Mouse (Mus musculus) liver, postnatal 0 days (tissue): ENCODE measurements around the gene Lipi. TPM values are rescaled to one million over a fixed set of nuclear protein-coding genes. Genes with fewer than 3 reads are reported as not detected.

Experiments
- ATAC-seq: fragments of 200-750 bp; cut with Nextera tagmentation; 2 replicates; pipeline ENCODE4 v1.8.0; 2017; ENCODE audit warnings: mild to moderate bottlenecking, moderate library complexity
- DNase-seq: peaks from one replicate; pipeline ENCODE4 v3.0.0-alpha.2; 2016
- H3K27ac ChIP-seq: fragments of 300-500 bp; sonication (generic); 2 replicates; pipeline ENCODE4 v1.5.1; 2014; ENCODE audit warnings: antibody characterized with exemption, moderate library complexity, mild to moderate bottlenecking, low read depth
- H3K27me3 ChIP-seq: fragments of 300-500 bp; sonication (generic); 2 replicates; pipeline ENCODE4 v1.6.1; 2014; ENCODE audit warnings: low read length, control low read depth, mixed read lengths; ENCODE audit not compliant: insufficient read depth
- H3K36me3 ChIP-seq: fragments of 300-500 bp; sonication (generic); replicated peaks from 2 replicates; pipeline ENCODE4 v1.6.1; 2014; ENCODE audit warnings: mild to moderate bottlenecking, control low read depth, low read length, moderate library complexity, mixed read lengths; ENCODE audit not compliant: insufficient read depth
- H3K4me1 ChIP-seq: fragments of 300-500 bp; sonication (generic); 2 replicates; pipeline ENCODE4 v1.6.1; 2014; ENCODE audit warnings: antibody characterized with exemption, mild to moderate bottlenecking, control low read depth; ENCODE audit not compliant: insufficient read depth
- H3K4me2 ChIP-seq: fragments of 300-500 bp; sonication (generic); 2 replicates; pipeline ENCODE4 v1.6.1; 2014; ENCODE audit warnings: low read depth, mild to moderate bottlenecking, low read length, moderate library complexity, mixed read lengths
- H3K4me3 ChIP-seq: fragments of 300-500 bp; sonication (generic); 2 replicates; pipeline ENCODE4 v1.5.1; 2014; ENCODE audit warnings: low read depth, low read length
- H3K9ac ChIP-seq: fragments of 300-500 bp; sonication (generic); replicated peaks from 2 replicates; pipeline ENCODE4 v1.6.1; 2014; ENCODE audit warnings: mild to moderate bottlenecking, moderate library complexity
- H3K9me3 ChIP-seq: fragments of 300-500 bp; sonication (generic); 2 replicates; pipeline ENCODE4 v1.6.1; 2016; ENCODE audit warnings: mild to moderate bottlenecking, control low read depth, low read length, mixed read lengths
- CTCF ChIP-seq: sonication (generic); IDR thresholded peaks from 2 replicates; pipeline ENCODE4 v1.5.1; 2016; ENCODE audit warnings: antibody characterized with exemption, low read depth
- EP300 ChIP-seq: IDR thresholded peaks from 2 replicates; pipeline ENCODE4 v1.6.1; 2016; ENCODE audit warnings: antibody characterized with exemption, low read depth, mild to moderate bottlenecking
- WGBS: fragments of 180-500 bp; shearing (Covaris S2); extraction: QIAGEN DNeasy Blood & Tissue Kit; methylation state at CpG from one replicate; pipeline ENCODE4 v1.1.7; 2014; ENCODE audit not compliant: insufficient replicate concordance; 5-methylcytosine and 5-hydroxymethylcytosine counted together
- polyA plus RNA-seq: library from polyadenylated mRNA; unstranded; fragments of >200 nt; fragmentation: Nextera tagmentation; extraction: Ambion mirVana; gene quantifications from 2 replicates; pipeline ENCODE4 v1.2.1, GENCODE M21; 2015

Gene Lipi
- not detected in 2 replicates for polyA plus RNA-seq

DNA sequence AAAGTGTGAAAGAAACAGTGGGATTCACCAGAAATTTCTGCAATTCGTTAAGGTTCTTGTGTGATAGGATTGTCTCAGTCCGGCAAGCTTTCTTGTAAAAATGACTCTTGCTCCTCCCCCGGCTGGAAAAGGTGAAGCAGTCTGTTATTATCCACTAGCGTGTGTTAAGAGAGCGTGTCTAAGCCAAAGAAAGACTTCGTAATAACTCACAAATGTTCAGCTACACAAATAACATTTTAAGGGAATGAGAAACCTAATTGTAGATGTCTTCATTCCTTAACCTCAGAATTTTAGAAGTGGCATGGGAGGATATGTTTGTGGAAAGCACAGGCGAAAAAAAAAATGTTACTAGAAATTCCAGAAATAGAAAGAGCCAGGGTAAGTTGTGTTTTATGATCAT lies at the start of gene Lipi:
Gene Lipi (minus strand): TSS at position 101 of the 400 bp plus-strand sequence.
- no peak for DNase-seq
- ATAC-seq = no peak
- H3K36me3 ChIP-seq = no peaks in the 10 kb centered on the region
- H3K4me2 ChIP-seq = no peak within 1 kb of the TSS
- TF ChIP-seq CTCF = no peak
- TF ChIP-seq EP300 = no peak
- no peak within 1 kb of the TSS for H3K9ac ChIP-seq
- no peaks in the 10 kb centered on the region for H3K4me1 ChIP-seq
- H3K27me3 ChIP-seq = no peaks in the 10 kb centered on the region
- H3K4me3 ChIP-seq = no peak within 1 kb of the TSS
- H3K27ac ChIP-seq = no peak within 1 kb of the TSS
- H3K9me3 ChIP-seq = no peaks in the 10 kb centered on the region
- 77% methylated on average over 7 of the region's 7 CpGs for WGBS

DNA sequence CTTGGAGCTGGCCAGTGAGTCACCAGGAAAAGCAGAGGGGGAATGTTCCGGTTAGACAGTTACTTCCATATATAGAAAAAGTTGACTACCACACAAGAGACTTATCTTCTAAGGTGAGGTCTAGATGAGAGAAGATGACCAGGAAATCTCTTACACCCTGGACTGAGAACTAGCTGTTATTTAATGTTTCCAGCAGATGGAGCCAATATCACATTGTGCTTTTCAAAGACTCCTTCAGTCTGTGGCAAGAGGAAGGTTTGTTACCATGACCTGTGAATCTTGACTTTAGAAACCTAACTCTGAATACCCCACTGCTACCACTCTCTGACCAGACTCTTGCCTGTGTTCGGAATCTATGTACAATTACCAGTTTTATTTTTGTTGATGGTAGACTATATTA lies 42.0 kb upstream of the Lipi start:
- 71% methylated on average over 2 of the region's 2 CpGs for WGBS
- Histone ChIP-seq H3K9ac (no peak overlapping the region), H3K4me2 (no peak overlapping the region), H3K27ac (no peak overlapping the region), H3K27me3 (no peaks in the 10 kb centered on the region), H3K9me3 (no peaks in the 10 kb centered on the region), H3K4me1 (no peaks in the 10 kb centered on the region), H3K36me3 (no peaks in the 10 kb centered on the region), H3K4me3 (no peak overlapping the region)
- no peak for ATAC-seq
- no peak for TF ChIP-seq EP300
- TF ChIP-seq CTCF = 0 out of 2 replicates have a peak, but pooled peaks have one; percentile 17
- DNase-seq = no peak

DNA sequence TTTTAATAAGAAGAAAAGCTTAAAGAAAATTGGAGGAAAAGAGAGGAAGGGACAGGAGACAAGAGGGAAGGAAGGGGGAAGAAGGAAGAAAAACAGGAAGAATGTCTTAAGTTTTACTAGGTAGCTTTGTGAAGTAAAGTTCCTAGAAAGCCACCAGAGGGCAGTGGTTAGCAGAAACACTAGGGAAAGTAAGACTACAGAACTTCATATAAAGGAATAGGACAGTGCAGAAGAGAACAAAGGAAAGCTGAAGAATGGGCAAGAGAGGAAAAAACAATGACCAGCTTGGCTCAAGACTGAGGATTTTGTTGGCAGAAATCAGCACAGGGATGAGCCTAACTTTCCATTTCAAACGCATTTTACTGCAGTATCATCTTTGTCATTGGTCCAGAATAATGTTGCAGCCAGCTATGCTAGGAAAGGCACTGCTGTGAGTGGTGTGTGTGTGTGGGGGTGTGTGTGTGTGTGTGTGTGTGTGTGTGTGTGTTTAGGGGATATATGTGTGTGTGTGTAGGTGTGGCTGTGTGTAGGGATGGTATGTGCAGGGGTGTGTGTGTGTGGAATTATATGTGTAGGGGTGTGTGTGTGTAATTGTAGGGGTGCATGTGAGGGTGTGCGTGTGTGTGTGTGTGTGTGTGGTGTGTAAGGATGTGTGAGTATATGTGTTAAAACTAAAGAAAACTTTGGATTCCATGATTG lies 31.9 kb upstream of the Lipi start:
- H3K9ac ChIP-seq = no peak overlapping the region
- DNase-seq (peak; percentile 15), ATAC-seq (no peak)
- no peaks in the 10 kb centered on the region for H3K4me1 ChIP-seq
- no peaks in the 10 kb centered on the region for H3K36me3 ChIP-seq
- H3K9me3 ChIP-seq = no peaks in the 10 kb centered on the region
- no peaks in the 10 kb centered on the region for H3K27me3 ChIP-seq
- no peak overlapping the region for H3K4me2 ChIP-seq
- no peak for TF ChIP-seq EP300
- TF ChIP-seq CTCF = peak; percentile 62
- no peak overlapping the region for H3K4me3 ChIP-seq
- H3K27ac ChIP-seq = no peak overlapping the region
- WGBS = 58% methylated on average over 2 of the region's 2 CpGs

DNA sequence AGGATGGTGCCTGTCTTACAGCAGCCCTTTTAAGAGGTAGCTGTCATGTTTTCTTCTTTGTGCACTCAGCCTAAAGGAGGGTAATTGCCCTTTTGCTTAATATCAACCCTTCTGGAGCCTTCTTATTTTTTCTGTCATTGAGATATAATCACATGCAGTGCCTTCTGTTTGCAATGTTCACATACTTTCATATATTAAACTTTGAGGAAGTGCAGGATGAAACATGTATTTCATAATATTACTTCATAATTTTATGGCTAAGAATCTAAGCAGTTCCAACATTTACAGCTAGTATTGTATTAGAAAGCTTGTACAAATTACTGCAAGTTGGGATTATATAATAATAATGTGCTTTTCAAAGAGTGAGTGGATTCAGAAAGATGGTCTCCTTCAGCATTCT lies 26.7 kb upstream of the Lipi start:
- no peaks in the 10 kb centered on the region for H3K9me3 ChIP-seq
- H3K9ac ChIP-seq = no peak overlapping the region
- no peak overlapping the region for H3K27ac ChIP-seq
- ATAC-seq (no peak), DNase-seq (no peak)
- no peak overlapping the region for H3K4me3 ChIP-seq
- H3K4me2 ChIP-seq = no peak overlapping the region
- H3K4me1 ChIP-seq = no peaks in the 10 kb centered on the region
- H3K27me3 ChIP-seq = no peaks in the 10 kb centered on the region
- no peaks in the 10 kb centered on the region for H3K36me3 ChIP-seq
- TF ChIP-seq EP300 (no peak), CTCF (no peak)

DNA sequence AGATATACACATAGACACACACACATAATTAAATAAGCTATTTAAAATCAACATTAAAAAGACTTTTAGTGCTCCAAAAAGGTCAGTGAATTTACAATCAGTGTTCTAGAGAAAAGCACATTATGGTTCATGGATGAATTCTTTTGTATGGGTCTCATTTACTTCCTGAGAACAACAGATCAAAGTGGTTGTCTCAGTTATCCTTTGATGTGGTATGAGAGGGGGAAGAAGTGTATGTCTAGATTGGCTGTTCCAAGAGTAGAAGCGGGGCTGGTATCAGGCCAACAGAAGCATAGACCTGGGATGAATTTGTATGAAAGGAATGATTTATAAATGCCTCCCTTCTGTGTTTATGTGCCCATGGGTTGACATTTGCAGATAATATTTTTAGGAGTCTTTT lies 20.6 kb upstream of the Lipi start:
- 67% methylated on average over 1 of the region's 1 CpGs for WGBS
- H3K36me3 ChIP-seq = no peaks in the 10 kb centered on the region
- no peaks in the 10 kb centered on the region for H3K4me1 ChIP-seq
- ATAC-seq (no peak), DNase-seq (no peak)
- no peak overlapping the region for H3K4me2 ChIP-seq
- H3K9me3 ChIP-seq = no peaks in the 10 kb centered on the region
- no peak overlapping the region for H3K27ac ChIP-seq
- no peak overlapping the region for H3K4me3 ChIP-seq
- H3K9ac ChIP-seq = no peak overlapping the region
- TF ChIP-seq EP300 (no peak), CTCF (no peak)
- no peaks in the 10 kb centered on the region for H3K27me3 ChIP-seq

DNA sequence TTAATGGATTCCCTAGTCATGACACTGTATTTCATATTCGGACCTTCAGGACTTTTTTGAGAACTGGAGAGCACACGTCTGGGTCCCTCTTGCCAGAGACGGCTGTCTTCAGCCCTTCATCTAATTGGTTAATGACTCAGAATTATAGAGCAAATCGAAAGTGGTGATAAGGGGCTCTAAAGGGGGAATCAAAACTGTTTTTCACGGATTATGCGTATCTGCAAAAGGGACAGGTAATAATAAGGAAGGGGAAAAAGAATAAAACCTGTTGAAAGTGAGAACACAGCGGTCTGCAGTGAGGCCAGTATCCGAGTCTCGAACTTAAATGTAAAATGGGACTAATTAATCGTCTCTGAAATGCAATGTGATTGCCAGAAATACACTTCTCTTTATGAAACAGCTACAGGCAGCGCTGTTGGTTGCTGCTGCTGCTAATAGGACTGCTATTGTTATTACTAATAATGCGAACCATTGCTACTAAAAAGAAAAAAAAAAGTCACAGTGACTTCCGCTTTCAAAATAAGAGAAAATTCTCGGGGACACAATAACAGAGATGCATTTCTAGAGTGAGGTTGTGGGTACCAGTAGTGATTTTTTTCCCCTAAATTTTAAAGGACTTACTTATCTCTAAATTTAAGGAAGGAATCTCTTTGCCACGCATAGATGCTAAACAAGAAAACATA lies 7.8 kb upstream of the Lipi start:
- Histone ChIP-seq H3K4me1 (peaks cover 7% of the 10 kb centered on the region; the same call in 1 of the 2 replicates), H3K9ac (no peak overlapping the region), H3K4me2 (peak overlapping the region; percentile 96), H3K27me3 (0 out of 2 replicates have a peak, but pooled peaks cover 5% of the 10 kb centered on the region), H3K27ac (no peak overlapping the region), H3K4me3 (peak overlapping the region; percentile 70), H3K36me3 (no peaks in the 10 kb centered on the region), H3K9me3 (no peaks in the 10 kb centered on the region)
- TF ChIP-seq EP300 (no peak), CTCF (no peak)
- no peak for ATAC-seq
- no peak for DNase-seq
- WGBS = 11% methylated on average over 15 of the region's 15 CpGs
